Mouse (Mus musculus): ENCODE results near the gene Nelfe.
A peak's percentile ranks its signal among the peaks of the same experiment; 100 is the strongest.
"Not testable (repeated sequence)": the region's sequence is repeated elsewhere in the genome, so short reads cannot be mapped to it uniquely, and the experiment has no call there.

Gene Nelfe

DNA sequence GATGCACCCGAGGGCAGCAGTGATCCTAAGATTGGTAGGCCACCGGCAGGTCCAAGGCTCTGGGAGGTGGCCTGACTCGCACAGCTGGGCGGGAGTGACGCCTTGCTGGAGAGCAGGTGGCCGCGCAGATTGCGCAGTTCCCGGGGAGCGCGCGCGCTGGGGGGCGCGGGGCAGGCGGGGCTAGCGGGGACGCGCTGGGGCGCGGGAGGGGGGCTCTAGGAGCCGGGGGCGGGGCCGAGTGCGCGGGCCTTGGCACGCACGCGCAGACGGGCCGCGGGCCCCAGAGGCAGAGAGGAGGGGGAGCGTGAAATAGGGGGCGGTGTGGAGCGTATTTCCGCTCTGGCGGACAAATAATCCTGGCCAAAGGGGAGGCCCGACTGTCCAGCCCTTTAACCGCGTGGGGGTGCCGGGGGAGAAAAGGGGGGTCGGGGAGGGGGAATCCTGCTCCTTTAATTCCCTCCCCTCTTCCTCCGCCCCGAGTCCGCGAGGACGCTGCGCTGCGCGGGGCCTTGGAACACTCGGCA is 43.9 kb downstream of the Nelfe start:
- DNase-seq: peak; percentile 96

DNA sequence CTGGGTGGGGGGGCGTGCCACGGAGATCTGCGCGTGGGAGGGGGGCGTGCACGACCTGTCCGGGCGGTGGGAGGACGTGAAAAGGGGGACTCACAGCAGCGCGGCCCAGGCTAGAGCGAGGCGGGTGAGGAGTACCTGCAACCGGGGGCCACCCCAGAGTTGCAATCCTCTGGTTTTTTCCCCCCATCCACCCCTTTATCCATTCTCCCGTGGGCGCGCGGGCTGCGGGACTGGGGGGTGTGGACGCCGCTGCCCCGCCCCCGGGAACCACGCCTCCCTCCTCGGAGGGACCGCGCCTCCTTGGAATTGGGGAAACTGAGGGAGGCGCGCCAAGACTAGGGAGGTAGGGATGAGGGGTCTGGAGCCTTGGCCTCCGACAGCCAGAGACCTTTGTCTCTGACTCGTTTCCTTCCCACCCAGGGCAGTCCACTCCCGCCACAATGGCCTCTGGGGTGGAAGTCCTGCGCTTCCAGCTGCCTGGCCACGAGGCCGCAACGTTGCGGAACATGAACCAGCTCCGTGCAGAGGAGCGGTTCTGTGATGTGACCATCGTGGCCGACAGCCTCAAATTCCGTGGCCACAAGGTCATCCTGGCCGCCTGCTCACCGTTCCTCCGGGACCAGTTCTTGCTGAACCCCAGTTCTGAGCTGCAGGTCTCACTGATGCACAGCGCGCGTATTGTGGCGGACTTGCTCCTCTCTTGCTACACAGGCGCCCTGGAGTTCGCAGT is 44.8 kb downstream of the Nelfe start:
- DNase-seq: peak; percentile 54

DNA sequence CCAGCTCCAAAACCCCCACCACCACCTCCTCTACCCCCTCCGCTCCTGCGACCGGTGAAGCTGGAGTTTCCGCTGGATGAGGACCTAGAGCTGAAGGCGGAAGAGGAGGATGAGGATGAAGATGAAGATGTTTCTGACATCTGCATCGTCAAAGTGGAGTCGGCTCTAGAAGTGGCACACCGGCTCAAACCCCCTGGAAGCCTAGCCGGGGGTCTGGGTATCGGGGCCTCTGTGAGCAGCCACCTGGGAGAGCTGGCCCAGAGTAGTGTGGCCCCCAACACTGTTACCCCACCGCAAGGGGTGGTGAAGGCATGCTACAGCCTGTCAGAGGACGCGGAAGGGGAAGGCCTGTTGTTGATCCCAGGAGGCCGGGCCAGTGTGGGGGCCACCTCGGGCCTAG is 45.5 kb downstream of the Nelfe start:
- DNase-seq: peak; percentile 26

DNA sequence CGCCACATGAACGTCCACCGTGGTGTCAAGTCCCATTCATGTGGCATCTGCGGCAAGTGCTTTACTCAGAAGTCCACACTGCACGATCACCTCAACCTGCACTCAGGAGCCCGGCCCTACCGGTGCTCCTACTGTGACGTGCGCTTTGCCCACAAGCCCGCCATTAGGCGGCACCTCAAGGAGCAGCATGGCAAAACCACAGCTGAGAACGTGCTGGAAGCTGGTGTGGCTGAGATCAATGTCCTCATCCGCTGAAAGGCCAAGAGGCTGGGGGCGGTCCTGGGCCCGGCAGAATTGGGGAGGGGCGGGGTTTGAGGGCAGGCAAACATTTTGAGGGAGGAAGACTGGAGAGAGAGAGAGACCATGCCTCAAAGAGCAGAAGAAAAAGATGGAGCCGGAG is 46.2 kb downstream of the Nelfe start:
- DNase-seq: peak; percentile 28

DNA sequence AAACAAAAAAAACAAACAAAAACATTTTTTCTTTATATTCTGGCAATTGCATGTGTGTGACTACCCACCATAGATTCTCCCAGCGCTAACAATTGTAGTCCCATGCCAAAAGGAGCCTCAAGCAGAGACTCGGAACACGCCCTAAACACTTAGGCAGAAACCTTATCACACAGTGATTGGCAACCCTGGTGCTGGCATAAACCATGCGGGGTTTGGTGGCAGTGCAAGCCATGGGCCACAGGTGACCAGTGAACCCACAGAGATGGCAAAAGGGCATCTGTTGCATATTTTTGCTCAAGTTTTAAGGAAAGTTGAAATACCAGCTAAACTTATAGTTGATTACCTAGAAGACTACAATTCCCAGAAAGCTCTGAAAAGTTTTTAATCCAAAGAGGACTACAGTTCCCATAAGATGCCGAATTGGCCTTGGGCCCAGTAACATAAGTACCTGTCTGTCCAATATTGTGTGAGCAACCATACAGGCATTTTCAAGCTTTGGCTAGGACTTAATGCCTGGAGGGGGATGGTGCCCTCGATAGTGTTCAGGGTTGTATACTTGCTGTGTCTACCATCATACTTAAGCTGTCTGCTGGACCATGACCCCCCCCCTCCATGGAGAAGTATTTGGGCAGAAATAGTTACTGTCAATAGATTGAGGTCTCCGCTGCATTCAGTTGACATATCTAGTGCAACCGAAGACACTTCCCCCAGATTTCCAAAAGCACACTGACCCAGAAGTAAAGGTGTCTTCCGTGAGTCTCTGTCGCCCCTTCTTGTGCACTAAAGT is 47.4 kb downstream of the Nelfe start:
- peak; percentile 59 for DNase-seq

DNA sequence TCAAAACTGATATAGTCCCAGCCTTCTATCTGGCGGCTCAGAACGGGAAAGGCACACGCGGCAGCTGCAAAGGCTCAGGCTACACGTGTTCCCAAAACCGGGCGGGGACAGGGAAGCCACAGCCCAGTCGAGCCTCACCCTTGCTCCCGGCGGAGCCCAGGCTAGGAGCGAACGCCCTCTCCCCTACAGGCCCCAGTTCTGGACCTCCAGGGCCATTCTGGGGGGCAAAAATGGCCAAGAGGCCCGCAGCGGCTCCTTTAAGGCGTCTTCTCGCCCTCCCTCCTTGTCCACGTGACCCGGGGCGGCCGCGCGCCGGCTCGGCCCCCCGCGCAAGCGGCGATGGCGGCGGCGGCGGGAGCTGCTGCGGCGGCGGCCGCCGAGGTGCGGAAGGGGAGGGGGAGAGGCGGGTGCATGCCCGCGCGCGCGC is 48.0 kb downstream of the Nelfe start, which contains the start of the genes C2 and Ehmt2:
Gene C2 (minus strand): TSS at position 106 of the 427 bp plus-strand sequence.
Gene Ehmt2 (plus strand): TSS at position 310 of the 427 bp plus-strand sequence.
- DNase-seq: peak; percentile 80

DNA sequence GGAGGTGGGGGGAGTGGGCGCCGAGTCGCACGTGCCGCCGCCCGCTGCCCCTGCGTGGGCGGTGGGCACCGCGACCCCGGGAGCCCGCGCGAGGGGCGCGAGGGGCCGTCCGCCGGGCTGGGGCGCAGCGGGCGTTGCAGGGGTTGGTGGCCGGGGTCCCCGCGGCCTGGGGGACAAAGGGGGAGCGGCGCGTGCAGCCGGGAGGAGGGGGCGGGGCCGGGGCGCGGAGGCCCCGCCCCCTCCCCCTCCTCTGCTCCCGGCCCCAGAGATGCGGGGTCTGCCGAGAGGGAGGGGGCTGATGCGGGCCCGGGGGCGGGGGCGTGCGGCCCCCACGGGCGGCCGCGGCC is 48.5 kb downstream of the Nelfe start:
- no peak for DNase-seq

DNA sequence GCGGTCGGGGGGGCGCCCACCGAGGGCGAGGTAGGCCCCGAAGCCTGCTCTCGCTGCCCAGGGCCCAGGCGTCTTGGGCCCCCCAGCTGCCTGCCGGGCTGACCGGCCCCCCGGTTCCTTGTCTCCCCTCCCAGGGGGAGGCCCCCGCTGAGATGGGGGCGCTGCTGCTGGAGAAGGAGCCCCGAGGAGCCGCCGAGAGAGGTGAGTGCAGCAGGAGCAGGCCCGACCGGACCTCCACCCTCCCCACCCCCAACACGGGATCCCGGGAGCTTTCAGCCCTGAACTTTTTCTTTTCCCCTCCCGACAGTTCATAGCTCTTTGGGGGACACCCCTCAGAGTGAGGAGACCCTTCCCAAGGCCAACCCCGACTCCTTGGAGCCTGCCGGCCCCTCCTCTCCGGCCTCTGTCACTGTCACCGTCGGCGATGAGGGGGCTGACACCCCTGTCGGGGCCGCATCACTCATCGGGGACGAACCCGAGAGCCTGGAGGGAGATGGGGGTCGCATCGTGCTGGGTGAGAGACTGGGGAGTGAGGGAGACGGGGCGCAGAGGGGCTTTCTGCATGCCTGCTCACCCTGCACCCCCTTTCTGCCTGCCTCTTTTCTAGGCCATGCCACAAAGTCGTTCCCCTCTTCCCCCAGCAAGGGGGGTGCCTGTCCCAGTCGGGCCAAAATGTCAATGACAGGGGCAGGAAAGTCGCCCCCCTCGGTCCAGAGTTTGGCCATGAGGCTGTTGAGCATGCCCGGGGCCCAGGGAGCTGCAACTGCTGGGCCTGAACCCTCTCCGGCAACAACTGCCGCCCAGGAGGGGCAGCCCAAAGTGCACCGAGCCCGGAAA is 49.1 kb downstream of the Nelfe start:
- DNase-seq: peak; percentile 64

DNA sequence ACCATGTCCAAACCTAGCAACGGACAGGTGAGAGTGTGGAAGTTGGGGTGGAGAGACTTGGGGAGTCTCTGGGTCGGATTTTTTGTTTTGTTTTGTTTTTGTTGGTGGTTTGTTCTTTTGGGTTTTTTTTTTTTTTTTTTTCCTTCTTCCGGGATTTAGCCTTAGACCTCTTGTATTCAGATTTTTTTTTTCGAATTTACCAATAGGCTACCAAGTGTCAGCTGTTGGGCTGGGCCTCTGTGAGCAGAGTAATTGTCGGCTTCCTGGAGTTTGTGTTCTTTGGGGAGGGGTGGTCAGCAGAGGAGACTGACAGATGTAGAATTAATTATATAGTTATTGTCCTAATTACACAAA is 49.7 kb downstream of the Nelfe start:
- peak; percentile 50 for DNase-seq

DNA sequence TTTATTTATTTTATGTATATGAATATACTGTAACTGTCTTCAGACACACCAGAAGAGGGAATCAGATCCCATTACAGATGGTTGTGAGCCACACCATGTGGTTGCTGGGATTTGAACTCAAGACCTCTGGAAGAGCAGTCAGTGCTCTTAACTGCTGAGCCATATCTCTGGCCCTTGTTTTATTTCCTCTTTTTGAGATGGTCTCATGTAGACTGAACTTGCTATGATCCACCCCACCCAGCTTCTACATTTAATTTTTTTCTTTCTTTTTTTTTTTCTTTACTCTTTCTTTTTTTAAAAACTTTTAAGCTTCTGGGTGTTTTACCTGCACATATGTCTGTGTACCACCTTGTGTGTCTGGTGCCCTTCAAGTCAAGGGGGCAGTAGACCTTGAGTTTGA is 50.6 kb downstream of the Nelfe start:
- DNase-seq: not testable (repeated sequence)

DNA sequence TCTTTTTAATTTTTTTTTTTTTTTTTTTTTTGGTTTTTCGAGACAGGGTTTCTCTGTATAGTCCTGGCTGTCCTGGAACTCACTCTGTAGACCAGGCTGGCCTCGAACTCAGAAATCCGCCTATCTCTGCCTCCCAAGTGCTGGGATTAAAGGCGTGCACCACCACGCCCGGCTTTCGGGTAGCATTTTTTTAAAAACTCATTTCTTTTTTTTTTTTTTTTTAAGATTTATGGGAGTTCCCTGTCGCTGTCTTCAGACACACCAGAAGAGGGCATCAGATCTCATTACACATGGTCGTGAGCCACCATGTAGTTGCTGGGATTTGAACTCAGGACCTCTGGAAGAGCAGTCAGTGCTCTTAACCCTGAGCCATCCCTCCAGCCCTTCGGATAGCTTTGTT is 51.8 kb downstream of the Nelfe start:
- not testable (repeated sequence) for DNase-seq

DNA sequence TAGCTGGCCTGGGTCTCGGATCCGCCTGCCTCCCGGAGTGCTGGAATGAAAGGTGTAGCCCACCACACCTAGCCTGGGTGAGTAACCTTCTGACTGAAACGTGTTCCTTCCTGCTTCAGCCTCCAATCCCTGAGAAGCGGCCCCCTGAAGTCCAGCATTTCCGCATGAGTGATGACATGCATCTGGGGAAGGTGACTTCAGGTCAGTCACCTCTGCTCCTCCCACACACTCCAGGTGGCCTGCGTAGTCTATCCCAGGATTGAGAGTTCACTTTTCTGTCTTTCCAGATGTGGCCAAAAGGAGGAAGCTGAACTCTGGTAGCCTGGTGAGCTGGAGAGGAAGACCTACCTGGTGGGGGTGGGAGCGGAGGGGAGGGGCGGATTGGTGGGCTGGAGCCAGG is 52.7 kb downstream of the Nelfe start:
- no peak for DNase-seq

Data from kidney, adult 9 months (tissue).